Mouse (Mus musculus): Measurements from ENCODE around the gene Ccdc93.

Ccdc93 gene

GRCm38 (mm10) chr1:121546844-121547243 lies 116.0 kb downstream of the Ccdc93 start:
- ChIA-PET CTCF (interaction anchor here in 1 of 4 experiments (1.0 kb wide), 1 partner anchor 9 kb away, joined by 3 read pairs; no protein-coding TSS in a partner anchor), POLR2A (interaction anchor here in 1 of 4 experiments (1.3 kb wide), 1 partner anchor 11 kb away, joined by 5 read pairs; no protein-coding TSS in a partner anchor)

GRCm38 (mm10) chr1:121548667-121549066 lies 117.8 kb downstream of the Ccdc93 start:
- CTCF ChIA-PET: interaction anchor here in 3 of 4 experiments (0.6 to 2.8 kb wide), 9 partner anchors 14 to 299 kb away, joined by 3 to 21 read pairs (median 5); partner anchors contain the start of gene Htr5b (in 1 of the 3)
- POLR2A ChIA-PET: interaction anchor here in 2 of 4 experiments (1.1 to 5.0 kb wide), 3 partner anchors 18 to 93 kb away, joined by 3 to 25 read pairs (median 5); partner anchors contain the start of gene Ddx18 (in 1 of the 2)

- ChIA-PET POLR2A (interaction anchor here in 3 of 4 experiments (0.5 to 5.0 kb wide), 10 partner anchors 9 to 94 kb away, joined by 3 to 25 read pairs (median 6); partner anchors contain the start of genes Ddx18 (in 2 of the 3) and Htr5b (in 1 of the 3)), CTCF (interaction anchor here (0.5 to 2.8 kb wide), 25 partner anchors 10 to 359 kb away, joined by 3 to 21 read pairs (median 4); partner anchors contain the start of genes Ddx18 (in 2 of the 4) and Htr5b (in 1 of the 4))
Measured at GRCm38 (mm10) chr1:121549456-121549855, 118.6 kb downstream of the Ccdc93 start.

- ChIA-PET POLR2A (interaction anchor here in 3 of 4 experiments (0.5 to 5.0 kb wide), 9 partner anchors 9 to 110 kb away, joined by 3 to 25 read pairs (median 3); partner anchors contain the start of genes Ddx18 (in 2 of the 3) and Htr5b (in 1 of the 3)), CTCF (interaction anchor here in 2 of 4 experiments (1.5 to 2.8 kb wide), 4 partner anchors 17 to 110 kb away, joined by 3 to 21 read pairs (median 6); partner anchors contain the start of gene Ddx18 (in 1 of the 2))
Measured at GRCm38 (mm10) chr1:121550801-121551456, 120.1 kb downstream of the Ccdc93 start.

- POLR2A ChIA-PET: interaction anchor here in 2 of 4 experiments (1.0 to 5.0 kb wide), 5 partner anchors 12 to 40 kb away, joined by 3 to 25 read pairs (median 4); partner anchors contain the start of genes Ddx18 (in 2 of the 2) and Htr5b (in 1 of the 2)
- CTCF ChIA-PET: interaction anchor here in 2 of 4 experiments (0.7 to 1.9 kb wide), 3 partner anchors 91 to 340 kb away, joined by 3 to 8 read pairs (median 4); no protein-coding TSS in a partner anchor
Measured at GRCm38 (mm10) chr1:121551457-121551835, 120.6 kb downstream of the Ccdc93 start.

Data from embryonic stem cell, embryonic (primary cell).